Mouse (Mus musculus) small intestine, adult 2 months (tissue): Measurements from ENCODE around the gene Fut9. TPM values are rescaled to one million over a fixed set of nuclear protein-coding genes. Genes with fewer than 3 reads are reported as not detected.

Source experiments
- H3K27ac ChIP-seq: fragments of 200-500 bp; 2 replicates; pipeline ENCODE4 v1.5.1; 2012; ENCODE audit warnings: low read depth, low read length, control low read depth, inconsistent platforms; ENCODE audit not compliant: insufficient read depth
- H3K27me3 ChIP-seq: fragments of 200-500 bp; 2 replicates; pipeline ENCODE4 v1.6.1; 2012; ENCODE audit warnings: mild to moderate bottlenecking, moderate library complexity, low read length, inconsistent platforms; ENCODE audit not compliant: control insufficient read depth, insufficient read depth
- H3K36me3 ChIP-seq: fragments of 200-500 bp; 2 replicates; pipeline ENCODE4 v1.6.1; 2012; ENCODE audit warnings: mild to moderate bottlenecking, low read length, control low read depth, inconsistent platforms; ENCODE audit not compliant: control insufficient read depth, insufficient read depth
- H3K4me1 ChIP-seq: fragments of 200-500 bp; 2 replicates; pipeline ENCODE4 v1.6.1; 2012; ENCODE audit warnings: low read length, inconsistent platforms, mixed read lengths; ENCODE audit not compliant: control insufficient read depth, insufficient read depth, insufficient read length
- H3K4me3 ChIP-seq: fragments of 200-500 bp; 2 replicates; pipeline ENCODE4 v1.5.1; 2012; ENCODE audit warnings: low read depth, mild to moderate bottlenecking, control low read depth, inconsistent platforms, low read length, moderate library complexity
- CTCF ChIP-seq: fragments of 200-500 bp; IDR thresholded peaks from 2 replicates; pipeline ENCODE4 v1.5.1; 2012; ENCODE audit warnings: low read depth, mild to moderate bottlenecking, control low read depth, inconsistent platforms, low read length, moderate library complexity, mixed read lengths; ENCODE audit not compliant: insufficient replicate concordance, insufficient read length; ENCODE audit errors: extremely low read depth
- POLR2A ChIP-seq: fragments of 200-500 bp; IDR thresholded peaks from 2 replicates; pipeline ENCODE4 v1.6.1; 2012; ENCODE audit warnings: low read depth, mild to moderate bottlenecking, control low read depth, inconsistent platforms, low read length, moderate library complexity
- WGBS: fragments of 180-500 bp; shearing (Covaris S2); methylation state at CpG from one replicate; pipeline ENCODE4 v1.1.7; 2018; 5-methylcytosine and 5-hydroxymethylcytosine counted together
- polyA plus RNA-seq: library from polyadenylated mRNA; depleted of rRNA; stranded (reverse); fragments of >200 nt; gene quantifications from 2 replicates; pipeline ENCODE4 v1.2.3, GENCODE M21; 2012; rRNA removed

The Fut9 gene
- 0.01 TPM in 1 of 2 replicates, not detected in the other for polyA plus RNA-seq

DNA sequence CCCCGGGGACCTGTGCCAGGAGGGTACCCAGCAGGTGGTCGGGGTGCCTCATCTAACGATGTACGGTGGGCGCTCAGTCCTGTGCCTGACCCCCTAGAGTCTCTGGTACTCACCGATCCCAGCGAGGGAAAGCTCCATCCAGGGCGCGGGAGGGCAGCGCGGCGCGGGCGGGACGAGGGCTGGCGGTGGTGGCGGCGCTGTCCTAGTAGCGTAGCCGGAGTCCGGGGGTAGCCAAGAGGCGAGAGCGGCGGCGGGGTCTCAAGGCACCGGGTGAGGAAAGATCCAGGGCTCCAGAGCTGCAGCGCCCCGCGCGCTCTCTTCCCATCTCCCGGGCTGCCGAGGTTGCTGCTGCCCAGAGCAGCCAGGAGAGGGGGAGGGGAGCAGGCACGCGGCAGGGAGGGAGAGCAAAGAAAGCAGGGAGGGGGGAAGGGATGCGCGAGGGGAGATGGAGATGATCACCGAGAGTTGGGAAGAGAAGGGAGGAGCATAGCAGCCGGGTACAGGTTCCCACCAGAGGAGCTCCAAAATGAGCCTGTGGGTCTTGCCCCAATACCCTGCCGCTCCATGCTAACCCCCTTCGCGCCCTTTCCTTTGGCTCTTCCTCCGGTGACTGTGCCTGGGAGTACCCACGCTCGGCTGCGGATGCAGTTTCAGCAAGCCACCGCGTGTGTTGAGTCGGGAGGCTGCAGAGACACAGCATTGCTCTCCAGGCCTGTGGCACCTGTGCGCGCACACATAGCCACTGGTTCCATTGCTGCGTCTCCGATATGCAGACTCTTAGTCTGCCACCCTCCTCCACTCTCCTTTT is at the start of gene Fut9:
Fut9 (minus strand) TSS at position 769 of the 808 bp plus-strand sequence.
- Histone ChIP-seq H3K27ac (no peak within 1 kb of the TSS), H3K4me1 (no peaks in the 10 kb centered on the region), H3K36me3 (no peaks in the 10 kb centered on the region), H3K27me3 (no peaks in the 10 kb centered on the region), H3K4me3 (no peak within 1 kb of the TSS)
- 5% methylated on average over 51 of the region's 52 CpGs for WGBS
- TF ChIP-seq CTCF: no peak
- TF ChIP-seq POLR2A: no peak

DNA sequence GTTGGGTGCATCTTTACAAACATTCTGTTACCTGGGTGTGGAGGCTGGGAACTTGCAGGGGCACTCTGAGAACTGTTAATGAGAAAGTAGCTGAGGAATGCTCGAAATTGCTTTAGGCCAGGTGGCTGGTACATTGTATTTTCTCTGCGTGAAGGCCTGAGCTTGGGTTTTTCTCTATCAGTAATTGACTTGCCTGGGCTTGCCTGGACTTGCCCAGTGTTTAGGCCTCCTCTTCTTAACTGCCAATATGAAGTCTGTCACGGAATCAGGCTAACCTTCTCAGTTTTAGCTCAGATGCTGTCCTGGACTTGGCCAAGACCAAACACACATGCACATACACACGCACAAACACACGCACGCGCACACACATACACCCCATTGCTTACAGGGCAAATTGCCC is 15.7 kb upstream of the Fut9 start:
- Histone ChIP-seq H3K27me3 (no peaks in the 10 kb centered on the region), H3K4me1 (no peaks in the 10 kb centered on the region), H3K27ac (no peak overlapping the region), H3K36me3 (no peaks in the 10 kb centered on the region), H3K4me3 (no peak overlapping the region)
- 90% methylated on average over 7 of the region's 7 CpGs for WGBS
- no peak for TF ChIP-seq CTCF
- TF ChIP-seq POLR2A: no peak

DNA sequence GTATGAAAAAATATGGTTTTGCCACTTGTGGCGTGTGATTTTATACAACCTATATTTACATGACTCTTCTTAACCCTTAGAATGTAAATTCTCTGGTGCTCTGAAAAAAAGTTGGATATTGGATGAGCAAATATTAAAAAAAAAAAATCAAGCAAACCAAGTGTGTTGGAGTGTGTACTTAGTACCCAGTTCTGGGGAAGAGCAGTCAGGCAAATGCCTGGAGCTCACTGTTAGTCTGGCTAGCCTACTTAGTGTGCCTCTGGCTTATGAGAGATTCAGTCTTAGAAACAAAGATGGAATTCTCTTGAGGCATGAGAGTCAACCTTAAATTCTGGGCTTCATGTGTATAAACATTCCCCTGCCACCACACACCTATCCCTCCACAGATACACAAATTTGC is 13.3 kb upstream of the Fut9 start:
- H3K4me3 ChIP-seq: no peak overlapping the region
- 70% methylated on average over 1 of the region's 1 CpGs for WGBS
- no peaks in the 10 kb centered on the region for H3K27me3 ChIP-seq
- no peaks in the 10 kb centered on the region for H3K4me1 ChIP-seq
- no peaks in the 10 kb centered on the region for H3K36me3 ChIP-seq
- no peak overlapping the region for H3K27ac ChIP-seq
- TF ChIP-seq POLR2A (no peak), CTCF (no peak)

DNA sequence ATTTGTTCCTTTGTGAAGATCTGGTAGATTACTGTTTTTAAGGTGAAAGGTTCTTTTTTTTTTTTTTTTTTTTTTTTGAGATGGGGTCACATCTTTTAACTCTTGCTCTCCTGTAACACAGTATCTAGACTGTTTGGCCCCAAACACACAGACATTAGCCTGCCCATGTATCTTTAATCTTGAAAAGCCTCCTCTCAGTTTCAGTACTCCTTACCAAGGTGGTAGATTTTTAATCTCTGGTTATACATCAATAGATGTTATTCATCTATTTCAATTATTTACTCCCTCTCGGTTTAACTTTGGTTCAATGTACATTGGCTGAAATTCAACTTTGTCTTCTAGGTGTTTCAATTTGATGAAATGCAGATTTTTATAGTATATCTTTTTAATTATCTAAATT is 10.0 kb upstream of the Fut9 start:
- H3K4me1 ChIP-seq: no peaks in the 10 kb centered on the region
- TF ChIP-seq POLR2A (no peak), CTCF (no peak)
- no peaks in the 10 kb centered on the region for H3K27me3 ChIP-seq
- 84% methylated on average over 1 of the region's 1 CpGs for WGBS
- H3K36me3 ChIP-seq: no peaks in the 10 kb centered on the region
- no peak overlapping the region for H3K27ac ChIP-seq
- no peak overlapping the region for H3K4me3 ChIP-seq

DNA sequence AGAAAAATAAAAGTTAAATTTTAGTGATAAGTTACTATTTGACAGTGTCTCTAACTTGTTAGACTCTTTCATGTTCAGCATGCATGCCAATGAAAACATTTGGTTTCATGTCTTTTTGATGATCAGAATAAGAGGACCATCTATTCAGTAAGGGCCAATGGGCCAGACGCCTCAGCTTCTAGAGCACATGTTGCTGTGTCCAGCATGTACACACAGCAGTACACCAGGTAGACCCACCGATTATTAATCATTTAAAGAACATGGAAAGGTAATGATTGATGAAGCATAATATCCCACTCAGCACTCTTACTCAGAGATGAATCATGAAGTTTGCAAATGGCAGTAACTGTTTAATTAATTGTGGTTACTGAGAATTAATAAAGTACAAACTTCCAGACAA is 1.7 kb upstream of the Fut9 start:
- Histone ChIP-seq H3K4me1 (no peaks in the 10 kb centered on the region), H3K27me3 (no peaks in the 10 kb centered on the region), H3K4me3 (no peak overlapping the region), H3K27ac (no peak overlapping the region), H3K36me3 (no peaks in the 10 kb centered on the region)
- 82% methylated on average over 2 of the region's 2 CpGs for whole genome bisulfite sequencing
- TF ChIP-seq CTCF (no peak), POLR2A (no peak)

DNA sequence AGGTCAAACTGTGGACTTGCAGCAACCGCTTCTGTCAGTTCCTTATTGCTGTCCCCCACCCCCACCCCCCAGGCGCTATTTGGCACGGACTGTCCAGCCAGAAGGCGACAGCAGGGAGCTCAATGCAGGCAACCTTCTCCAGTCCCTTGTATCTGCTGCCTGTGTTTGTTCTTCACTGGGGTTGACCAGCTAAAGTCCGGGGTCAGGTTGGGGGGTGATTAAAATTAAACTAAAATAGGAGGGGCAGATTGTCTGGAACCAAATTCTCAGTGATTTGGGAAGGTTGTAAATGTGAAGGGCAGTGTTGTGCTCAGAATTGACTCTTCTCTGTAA is 206 bp upstream of the Fut9 start:
- no peak for TF ChIP-seq POLR2A
- TF ChIP-seq CTCF: no peak
- Histone ChIP-seq H3K27me3 (no peaks in the 10 kb centered on the region), H3K27ac (no peak overlapping the region), H3K36me3 (no peaks in the 10 kb centered on the region), H3K4me3 (no peak overlapping the region), H3K4me1 (no peaks in the 10 kb centered on the region)
- WGBS: 4% methylated on average over 5 of the region's 5 CpGs

DNA sequence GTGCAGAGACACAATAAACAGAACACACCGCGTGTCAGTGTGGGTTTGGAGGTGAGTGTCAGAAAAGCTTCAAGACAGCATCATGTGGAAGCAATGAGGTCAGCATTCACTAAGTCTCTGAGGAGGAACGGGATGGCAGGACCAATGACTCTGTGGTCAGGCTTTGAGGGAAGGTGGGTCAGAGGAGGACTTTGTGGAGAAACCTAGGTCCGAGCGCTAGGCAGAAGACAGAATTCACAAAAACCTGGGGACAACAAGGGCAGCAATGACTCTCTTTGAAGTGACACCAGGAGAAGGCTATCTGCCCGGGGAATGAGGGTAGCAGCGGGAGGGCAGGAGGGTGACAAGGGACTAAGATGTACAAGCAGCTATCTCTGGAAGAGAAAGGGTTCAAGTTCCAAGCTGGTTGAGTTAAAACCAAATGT is 981 bp downstream of the Fut9 start:
- H3K36me3 ChIP-seq: no peaks in the 10 kb centered on the region
- TF ChIP-seq CTCF (no peak), POLR2A (no peak)
- no peak overlapping the region for H3K4me3 ChIP-seq
- no peaks in the 10 kb centered on the region for H3K4me1 ChIP-seq
- WGBS: 6% methylated on average over 7 of the region's 7 CpGs
- H3K27me3 ChIP-seq: no peaks in the 10 kb centered on the region
- H3K27ac ChIP-seq: no peak overlapping the region

DNA sequence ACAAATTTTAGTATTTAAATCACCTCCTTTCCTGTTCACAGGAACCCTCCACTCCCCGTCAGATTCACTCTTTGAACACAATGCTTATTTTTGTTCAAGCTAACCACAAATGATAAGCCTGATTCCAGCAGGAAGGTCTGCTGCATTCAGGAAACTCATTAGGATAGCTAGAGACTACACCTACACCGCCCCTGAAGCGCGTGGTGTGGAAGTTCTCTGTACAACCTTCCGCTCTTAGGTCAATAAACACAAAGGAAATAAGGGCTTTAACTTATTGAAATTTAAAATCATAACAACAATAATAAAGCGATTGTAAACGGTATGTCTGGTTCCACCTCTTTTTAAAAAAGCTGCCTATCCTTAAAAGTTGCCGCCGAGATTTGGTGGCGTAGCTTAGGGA is 1.6 kb downstream of the Fut9 start:
- H3K27me3 ChIP-seq: no peaks in the 10 kb centered on the region
- no peaks in the 10 kb centered on the region for H3K4me1 ChIP-seq
- 18% methylated on average over 10 of the region's 10 CpGs for WGBS
- H3K27ac ChIP-seq: no peak overlapping the region
- no peak overlapping the region for H3K4me3 ChIP-seq
- no peaks in the 10 kb centered on the region for H3K36me3 ChIP-seq
- TF ChIP-seq POLR2A (no peak), CTCF (no peak)
